Mouse (Mus musculus) kidney, postnatal 0 days (tissue): Measurements from ENCODE around the gene Mfrp. TPM values are rescaled to one million over a fixed set of nuclear protein-coding genes. Genes with fewer than 3 reads are reported as not detected.

Experiments
- ATAC-seq: fragments of 200-750 bp; cut with Nextera tagmentation; replicated peaks from 2 replicates; pipeline ENCODE4 v1.8.0; 2017; ENCODE audit warnings: low read depth, moderate number of reproducible peaks, moderate TSS enrichment, moderate library complexity; ENCODE audit not compliant: low FRiP score
- DNase-seq: peaks from one replicate; pipeline ENCODE4 v3.0.0-alpha.2; 2016; ENCODE audit warnings: low spot score
- H3K27ac ChIP-seq: fragments of 300-500 bp; sonication (generic); 2 replicates; pipeline ENCODE4 v1.5.1; 2014; ENCODE audit warnings: mild to moderate bottlenecking
- H3K27me3 ChIP-seq: fragments of 300-500 bp; sonication (generic); 2 replicates; pipeline ENCODE4 v1.6.1; 2014; ENCODE audit warnings: low read length, mixed read lengths; ENCODE audit not compliant: insufficient read depth
- H3K36me3 ChIP-seq: fragments of 300-500 bp; sonication (generic); 2 replicates; pipeline ENCODE4 v1.6.1; 2014; ENCODE audit warnings: low read length, mixed read lengths; ENCODE audit not compliant: insufficient read depth
- H3K4me1 ChIP-seq: fragments of 300-500 bp; sonication (generic); replicated peaks from 2 replicates; pipeline ENCODE4 v1.6.1; 2014; ENCODE audit warnings: antibody characterized with exemption, low read length, mixed read lengths; ENCODE audit not compliant: insufficient read depth
- H3K4me2 ChIP-seq: fragments of 300-500 bp; sonication (generic); 2 replicates; pipeline ENCODE4 v1.6.1; 2014; ENCODE audit warnings: mild to moderate bottlenecking, low read length, moderate library complexity, mixed read lengths
- H3K4me3 ChIP-seq: fragments of 300-500 bp; sonication (generic); replicated peaks from 2 replicates; pipeline ENCODE4 v1.5.1; 2014; ENCODE audit warnings: low read depth, low read length
- H3K9ac ChIP-seq: fragments of 300-500 bp; sonication (generic); 2 replicates; pipeline ENCODE4 v1.6.1; 2014; ENCODE audit warnings: low read depth, low read length
- H3K9me3 ChIP-seq: fragments of 300-500 bp; sonication (generic); replicated peaks from 2 replicates; pipeline ENCODE4 v1.6.1; 2016; ENCODE audit warnings: low read length, inconsistent platforms, mixed read lengths
- CTCF ChIP-seq: IDR thresholded peaks from 2 replicates; pipeline ENCODE4 v1.5.1; 2016; ENCODE audit warnings: antibody characterized with exemption, low read depth, mild to moderate bottlenecking, moderate library complexity
- WGBS: fragments of 180-500 bp; shearing (Covaris S2); extraction: QIAGEN DNeasy Blood & Tissue Kit; methylation state at CpG from one replicate; pipeline ENCODE4 v1.1.7; 2014; 5-methylcytosine and 5-hydroxymethylcytosine counted together
- polyA plus RNA-seq: library from polyadenylated mRNA; unstranded; fragments of >200 nt; fragmentation: Nextera tagmentation; extraction: Ambion mirVana; gene quantifications from 2 replicates; pipeline ENCODE4 v1.2.1, GENCODE M21; 2015

Mfrp gene
- polyA plus RNA-seq, 1 experiment from 2014 or later, result 0.16 TPM

GRCm38 (mm10) chr9:44130034-44130433 is 28.5 kb downstream of the Mfrp start:
- Histone ChIP-seq H3K9me3 (no peaks in the 10 kb centered on the region), H3K9ac (peak overlapping the region; percentile 47), H3K4me3 (peak overlapping the region; percentile 32), H3K36me3 (no peaks in the 10 kb centered on the region), H3K27ac (peak overlapping the region; percentile 96), H3K4me2 (peak overlapping the region; percentile 77), H3K27me3 (no peaks in the 10 kb centered on the region), H3K4me1 (peaks cover 51% of the 10 kb centered on the region)
- ATAC-seq (peak; percentile 31), DNase-seq (peak; percentile 91)
- TF ChIP-seq CTCF, result no peak
- WGBS, result under 1% methylated on average over 27 of the region's 27 CpGs

DNA sequence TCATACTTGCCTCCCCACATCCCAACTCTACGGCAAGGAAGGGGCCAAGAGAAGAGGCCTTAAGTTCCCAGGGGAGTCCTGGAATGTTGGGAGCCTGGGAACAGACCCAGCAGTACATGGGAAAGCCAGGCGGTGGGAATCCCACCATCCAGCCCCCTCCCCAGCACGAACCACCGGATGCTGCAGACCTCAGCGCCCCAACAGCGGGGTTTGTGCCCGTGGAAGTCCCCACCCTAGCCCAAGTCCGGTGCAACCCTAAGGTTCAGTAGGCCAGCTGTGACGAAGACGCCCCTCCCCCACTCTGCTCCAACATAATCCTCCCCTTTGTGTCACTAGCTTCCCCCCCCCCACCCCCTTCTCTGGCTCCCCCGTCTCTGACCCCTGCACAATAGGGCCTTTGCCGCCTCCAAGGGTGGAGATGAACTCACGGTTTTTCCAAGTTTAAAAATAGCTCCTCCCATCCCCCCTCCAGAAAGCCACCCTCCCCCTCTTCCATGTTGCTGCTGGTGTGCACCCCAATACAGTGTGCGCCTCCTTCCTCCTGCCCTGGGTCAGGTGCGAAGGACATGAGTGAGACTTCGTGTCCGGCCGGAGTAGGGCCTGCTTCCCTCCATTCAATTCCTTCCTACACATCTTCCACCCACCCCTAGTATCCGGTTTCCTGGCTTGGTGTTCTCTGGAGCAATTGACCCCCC is 29.2 kb downstream of the Mfrp start:
- peak; percentile 30 for ATAC-seq
- Histone ChIP-seq H3K4me2 (peak overlapping the region; percentile 77), H3K36me3 (no peaks in the 10 kb centered on the region), H3K4me3 (peak overlapping the region; percentile 32), H3K9ac (0 out of 2 replicates have a peak overlapping the region, but pooled peaks have one; percentile 47), H3K27me3 (no peaks in the 10 kb centered on the region), H3K27ac (peak overlapping the region; percentile 96), H3K9me3 (no peaks in the 10 kb centered on the region), H3K4me1 (peaks cover 44% of the 10 kb centered on the region)
- peak; percentile 83 for DNase-seq
- no peak for TF ChIP-seq CTCF
- 20% methylated on average over 18 of the region's 19 CpGs for WGBS

DNA sequence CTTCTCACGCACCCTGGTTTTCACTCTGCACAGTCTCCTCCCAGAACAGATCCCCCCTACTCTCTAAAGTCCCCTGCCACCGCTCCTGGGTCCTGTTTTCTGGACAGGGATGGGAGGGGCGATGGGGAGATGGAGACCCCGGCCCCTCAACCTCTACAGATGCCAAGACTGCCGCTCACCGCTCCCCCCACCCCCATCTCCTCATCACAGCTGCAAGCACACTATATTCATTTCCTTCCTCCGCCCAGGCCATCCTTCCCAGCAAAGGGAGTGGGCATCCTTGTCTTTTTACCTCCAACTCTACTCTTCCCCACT is 29.7 kb downstream of the Mfrp start:
- 34% methylated on average over 7 of the region's 7 CpGs for WGBS
- Histone ChIP-seq H3K36me3 (no peaks in the 10 kb centered on the region), H3K9me3 (no peaks in the 10 kb centered on the region), H3K27ac (peak overlapping the region; percentile 96), H3K4me2 (peak overlapping the region; percentile 37), H3K9ac (no peak overlapping the region), H3K4me3 (no peak overlapping the region), H3K27me3 (no peaks in the 10 kb centered on the region), H3K4me1 (peaks cover 40% of the 10 kb centered on the region)
- DNase-seq (no peak), ATAC-seq (no peak)
- no peak for TF ChIP-seq CTCF

GRCm38 (mm10) chr9:44132200-44132599 is 30.7 kb downstream of the Mfrp start:
- H3K4me3 ChIP-seq, result no peak overlapping the region
- no peak for TF ChIP-seq CTCF
- ATAC-seq, result no peak
- no peak overlapping the region for H3K9ac ChIP-seq
- peaks cover 35% of the 10 kb centered on the region for H3K4me1 ChIP-seq
- 71% methylated on average over 5 of the region's 5 CpGs for WGBS
- no peaks in the 10 kb centered on the region for H3K36me3 ChIP-seq
- no peaks in the 10 kb centered on the region for H3K27me3 ChIP-seq
- no peaks in the 10 kb centered on the region for H3K9me3 ChIP-seq
- H3K4me2 ChIP-seq, result no peak overlapping the region
- no peak for DNase-seq
- H3K27ac ChIP-seq, result peak overlapping the region; percentile 96

- Histone ChIP-seq H3K4me1 (peaks cover 35% of the 10 kb centered on the region), H3K4me3 (peak overlapping the region; percentile 54), H3K4me2 (peak overlapping the region; percentile 81), H3K36me3 (no peaks in the 10 kb centered on the region), H3K9ac (peak overlapping the region; percentile 69; the same call in 1 of the 2 replicates), H3K27ac (peak overlapping the region; percentile 88), H3K27me3 (no peaks in the 10 kb centered on the region), H3K9me3 (no peaks in the 10 kb centered on the region)
- DNase-seq (no peak), ATAC-seq (no peak)
- 20% methylated on average over 2 of the region's 2 CpGs for WGBS
- no peak for TF ChIP-seq CTCF
Observed at GRCm38 (mm10) chr9:44133287-44133686, 31.8 kb downstream of the Mfrp start.

- peaks cover 35% of the 10 kb centered on the region for H3K4me1 ChIP-seq
- peak; percentile 15; the same call in 1 of the 2 replicates for ATAC-seq
- TF ChIP-seq CTCF, result peak; percentile 24; the same call in 1 of the 2 replicates
Observed at GRCm38 (mm10) chr9:44134101-44134850, 32.7 kb downstream of the Mfrp start, which contains the start of gene Mcam. TSS of gene Mcam (plus strand) at chr9:44134469.

More at GRCm38 (mm10) chr9:44134101-44134850, 32.7 kb downstream of the Mfrp start, which contains the start of gene Mcam:
- Histone ChIP-seq H3K4me2 (peak within 1 kb of the TSS; percentile 81), H3K27me3 (no peaks in the 10 kb centered on the region), H3K9me3 (no peaks in the 10 kb centered on the region), H3K36me3 (0 out of 2 replicates have a peak, but pooled peaks cover 3% of the 10 kb centered on the region), H3K4me3 (peak within 1 kb of the TSS; percentile 54), H3K27ac (peak within 1 kb of the TSS; percentile 88), H3K9ac (peak within 1 kb of the TSS; percentile 69)
- peak; percentile 81 for DNase-seq
- under 1% methylated on average over 47 of the region's 55 CpGs for WGBS
